Mouse (Mus musculus): ENCODE data around the gene Gm28308. TPM values are rescaled to one million over a fixed set of nuclear protein-coding genes. Genes with fewer than 3 reads are reported as not detected.

Gene Gm28308
- total RNA-seq (2021): under 1 TPM in 1 of 2 experiments, not detected in 1; 0.39 TPM
- long read RNA-seq, experiment 1: 0 reads
- long read RNA-seq, experiment 2: 0 reads

GRCm38 (mm10) chr6:52213119-52213986, at the start of gene Gm28308, which contains the start of gene Hoxa3:
TSS of gene Gm28308 (minus strand) at chr6:52213339.
TSS of gene Hoxa3 (minus strand) at chr6:52213336.
- DNase-seq (ENCODE audit: low spot score): peak; percentile 78

- DNase-seq (ENCODE audit: low spot score): no peak
Observed at GRCm38 (mm10) chr6:52262463-52263320, 49.6 kb upstream of the Gm28308 start.

GRCm38 (mm10) chr6:52261751-52262462, 48.8 kb upstream of the Gm28308 start:
- DNase-seq (ENCODE audit: low spot score): no peak

- DNase-seq (ENCODE audit: low spot score): no peak
Observed at GRCm38 (mm10) chr6:52260654-52261575, 47.8 kb upstream of the Gm28308 start, which contains the start of gene Hoxa13. TSS of gene Hoxa13 (minus strand) at chr6:52260880.

- DNase-seq (ENCODE audit: low spot score): no peak
Observed at GRCm38 (mm10) chr6:52259811-52260261, 46.7 kb upstream of the Gm28308 start.

GRCm38 (mm10) chr6:52259081-52259790, 46.1 kb upstream of the Gm28308 start:
- no peak for DNase-seq (ENCODE audit: low spot score)

GRCm38 (mm10) chr6:52256956-52257355, 43.8 kb upstream of the Gm28308 start:
- DNase-seq (ENCODE audit: low spot score): peak; percentile 86

- no peak for DNase-seq (ENCODE audit: low spot score)
Observed at GRCm38 (mm10) chr6:52253511-52254500, 40.7 kb upstream of the Gm28308 start.

- no peak for DNase-seq (ENCODE audit: low spot score)
Observed at GRCm38 (mm10) chr6:52252775-52253376, 39.7 kb upstream of the Gm28308 start.

- no peak for DNase-seq (ENCODE audit: low spot score)
Observed at GRCm38 (mm10) chr6:52252016-52252774, 39.1 kb upstream of the Gm28308 start.

- DNase-seq (ENCODE audit: low spot score): no peak
Observed at GRCm38 (mm10) chr6:52251177-52251879, 38.2 kb upstream of the Gm28308 start.

- DNase-seq (ENCODE audit: low spot score): no peak
Observed at GRCm38 (mm10) chr6:52249826-52250225, 36.7 kb upstream of the Gm28308 start.

- DNase-seq (ENCODE audit: low spot score): no peak
Observed at GRCm38 (mm10) chr6:52249415-52249738, 36.2 kb upstream of the Gm28308 start.

GRCm38 (mm10) chr6:52248638-52249414, 35.7 kb upstream of the Gm28308 start:
- DNase-seq (ENCODE audit: low spot score): no peak

GRCm38 (mm10) chr6:52247766-52248637, 34.9 kb upstream of the Gm28308 start:
- no peak for DNase-seq (ENCODE audit: low spot score)
